Mouse (Mus musculus): ENCODE data around the gene Camkmt. TPM values are rescaled to one million over a fixed set of nuclear protein-coding genes. Genes with fewer than 3 reads are reported as not detected.

Gene Camkmt
- polyA plus RNA-seq, 1 experiment from 2014 or later: 17.8 TPM

- Histone ChIP-seq H3K9me3 (ENCODE audit: control insufficient read depth, low read depth, low read length) (no peaks in the 10 kb centered on the region), H3K9ac (replicated peaks; ENCODE audit: low read depth, low read length) (no peak overlapping the region), H3K36me3 (ENCODE audit: control insufficient read depth, insufficient read depth, low read length) (no peaks in the 10 kb centered on the region), H3K4me2 (replicated peaks; ENCODE audit: low read depth, low read length) (no peak overlapping the region), H3K4me3 (ENCODE audit: low read depth, low read length) (no peak overlapping the region), H3K27ac (ENCODE audit: low read length) (no peak overlapping the region), H3K27me3 (ENCODE audit: control insufficient read depth, insufficient read depth, low read length) (no peaks in the 10 kb centered on the region), H3K4me1 (ENCODE audit: control insufficient read depth, insufficient read depth, low read length) (no peaks in the 10 kb centered on the region)
- 80% methylated on average over 15 of the region's 15 CpGs for WGBS
- ATAC-seq (ENCODE audit: insufficient number of reproducible peaks, insufficient read depth, low FRiP score, low read depth): no peak
Measured at GRCm38 (mm10) chr17:85506206-85507088, 416.1 kb downstream of the Camkmt start.

GRCm38 (mm10) chr17:85507089-85507460 is 416.7 kb downstream of the Camkmt start:
- H3K27me3 ChIP-seq (ENCODE audit: control insufficient read depth, insufficient read depth, low read length): no peaks in the 10 kb centered on the region
- H3K4me2 ChIP-seq (replicated peaks; ENCODE audit: low read depth, low read length): no peak overlapping the region
- no peak overlapping the region for H3K4me3 ChIP-seq (ENCODE audit: low read depth, low read length)
- ATAC-seq (ENCODE audit: insufficient number of reproducible peaks, insufficient read depth, low FRiP score, low read depth): no peak
- H3K9me3 ChIP-seq (ENCODE audit: control insufficient read depth, low read depth, low read length): no peaks in the 10 kb centered on the region
- WGBS: 91% methylated on average over 4 of the region's 4 CpGs
- H3K9ac ChIP-seq (replicated peaks; ENCODE audit: low read depth, low read length): no peak overlapping the region
- no peaks in the 10 kb centered on the region for H3K4me1 ChIP-seq (ENCODE audit: control insufficient read depth, insufficient read depth, low read length)
- no peaks in the 10 kb centered on the region for H3K36me3 ChIP-seq (ENCODE audit: control insufficient read depth, insufficient read depth, low read length)
- no peak overlapping the region for H3K27ac ChIP-seq (ENCODE audit: low read length)

Other genes with a start within 250 kb of the Camkmt start
- gene Ppm1b, start 133.8 kb upstream of the Camkmt start, polyA plus RNA-seq (2014; fragmentation: Nextera tagmentation; extraction: Ambion mirVana): 63.4 and 70.2 TPM in 2 replicates
- 0.58 and 0.71 TPM in 2 replicates for gene Slc3a1, start 62.2 kb upstream of the Camkmt start, polyA plus RNA-seq (2014; fragmentation: Nextera tagmentation; extraction: Ambion mirVana)
- gene Prepl, start 311 bp upstream of the Camkmt start, polyA plus RNA-seq (2014; fragmentation: Nextera tagmentation; extraction: Ambion mirVana): 31.7 and 36.5 TPM in 2 replicates